Comparison of ENCODE assay signal across 17 mouse cellular contexts in genomic region chr3:89780102-89780501, GRCm38 (mm10).
"Had no signal": no experiment of that assay in that cellular context is flagged by ENCODE, and none has a peak within 500 bp of the region (broad histone marks: within the 10 kb centered on the region; RNA-seq: fewer than 3 reads in every experiment).

No protein-coding gene starts in this region.

- H3K27me3 ChIP-seq: neural tube, embryonic 12.5 days; neural tube, embryonic 13.5 days; neural tube, embryonic 15.5 days; stomach, embryonic 15.5 days had no signal

- H3K27ac ChIP-seq: neural tube, embryonic 12.5 days; neural tube, embryonic 13.5 days; neural tube, embryonic 15.5 days; stomach, embryonic 15.5 days; stomach, postnatal 0 days had no signal

- DNase-seq: retina, postnatal 1 day; right cerebral cortex, adult 18-20 months; right cerebral cortex, postnatal 14 days; right cerebral cortex, postnatal 25 days; right cerebral cortex, postnatal 4 days; spleen, adult 18-20 months; thymus, adult 18-20 months; thymus, adult 2 months; thymus, postnatal 14 days; thymus, postnatal 25 days; thymus, postnatal 36 days; thymus, postnatal 4 days had no signal

- H3K9me3 ChIP-seq: neural tube, embryonic 12.5 days; neural tube, embryonic 13.5 days; neural tube, embryonic 15.5 days; stomach, embryonic 15.5 days had no signal

- H3K4me3 ChIP-seq: neural tube, embryonic 12.5 days; neural tube, embryonic 13.5 days; neural tube, embryonic 15.5 days; stomach, embryonic 15.5 days had no signal

- H3K9ac ChIP-seq: neural tube, embryonic 12.5 days; neural tube, embryonic 13.5 days; neural tube, embryonic 15.5 days; stomach, embryonic 15.5 days had no signal

- H3K4me2 ChIP-seq: neural tube, embryonic 12.5 days; neural tube, embryonic 13.5 days; neural tube, embryonic 15.5 days; stomach, embryonic 15.5 days had no signal
